Mouse (Mus musculus) right cerebral cortex, postnatal 14 days (tissue): ENCODE results near the gene Zfp865.
"Not testable (repeated sequence)": the region's sequence is repeated elsewhere in the genome, so short reads cannot be mapped to it uniquely, and the experiment has no call there.

ENCODE experiments used
- DNase-seq: peaks from one replicate; pipeline ENCODE4 v3.0.0; 2022

Zfp865 gene

GRCm38 (mm10) chr7:5020000-5020681, at the start of gene Zfp865, which contains the start of gene Ccdc106:
Zfp865 (plus strand) TSS chr7:5020376.
Ccdc106 (plus strand) TSS chr7:5020553.
- DNase-seq: peak; percentile 100

GRCm38 (mm10) chr7:4971068-4971467, 49.1 kb upstream of the Zfp865 start, which contains the start of gene Sbk3:
Sbk3 (minus strand) TSS chr7:4971168.
- DNase-seq: no peak

- no peak for DNase-seq
Observed at GRCm38 (mm10) chr7:4971710-4972109, 48.5 kb upstream of the Zfp865 start.

- no peak for DNase-seq
Observed at GRCm38 (mm10) chr7:4972321-4973047, 47.7 kb upstream of the Zfp865 start.

GRCm38 (mm10) chr7:4975455-4975854, 44.7 kb upstream of the Zfp865 start:
- no peak for DNase-seq

- DNase-seq: no peak
Observed at GRCm38 (mm10) chr7:4976832-4977231, 43.3 kb upstream of the Zfp865 start.

- no peak for DNase-seq
Observed at GRCm38 (mm10) chr7:4988250-4988649, 31.9 kb upstream of the Zfp865 start.

GRCm38 (mm10) chr7:4993347-4993998, 26.7 kb upstream of the Zfp865 start:
- DNase-seq: no peak

- no peak for DNase-seq
Observed at GRCm38 (mm10) chr7:4993999-4994788, 26.0 kb upstream of the Zfp865 start.

- DNase-seq: no peak
Observed at GRCm38 (mm10) chr7:4995268-4996002, 24.7 kb upstream of the Zfp865 start.

- peak; percentile 93 for DNase-seq
Observed at GRCm38 (mm10) chr7:4996003-4996895, 23.9 kb upstream of the Zfp865 start, which contains the start of gene Zfp579. Zfp579 (minus strand) TSS chr7:4996158.

GRCm38 (mm10) chr7:4996934-4997333, 23.2 kb upstream of the Zfp865 start:
- no peak for DNase-seq

GRCm38 (mm10) chr7:4999876-5000275, 20.3 kb upstream of the Zfp865 start:
- DNase-seq: no peak

GRCm38 (mm10) chr7:5002876-5003275, 17.3 kb upstream of the Zfp865 start:
- DNase-seq: not testable (repeated sequence)

- no peak for DNase-seq
Observed at GRCm38 (mm10) chr7:5008229-5008628, 11.9 kb upstream of the Zfp865 start.

- no peak for DNase-seq
Observed at GRCm38 (mm10) chr7:5012681-5013513, 7.3 kb upstream of the Zfp865 start.

GRCm38 (mm10) chr7:5014251-5015117, 5.7 kb upstream of the Zfp865 start, which contains the start of the genes Zfp524 and Fiz1:
Zfp524 (plus strand) TSS chr7:5014415.
Fiz1 (minus strand) TSS chr7:5014697.
- peak; percentile 94 for DNase-seq

GRCm38 (mm10) chr7:5015118-5016001, 4.8 kb upstream of the Zfp865 start, which contains the start of gene Gm44973:
Gm44973 (plus strand) TSS chr7:5015496.
- DNase-seq: peak; percentile 92
